Mouse (Mus musculus) layer of hippocampus, postnatal 14 days (tissue): ENCODE measurements around the gene BC107364. TPM values are rescaled to one million over a fixed set of nuclear protein-coding genes. Genes with fewer than 3 reads are reported as not detected.
"Not testable (repeated sequence)": the region's sequence is repeated elsewhere in the genome, so short reads cannot be mapped to it uniquely, and the experiment has no call there.

Source experiments
- DNase-seq, 2 experiments: peaks; one replicate each; pipeline ENCODE4 v3.0.0; 2021 to 2022; ENCODE audit warnings: low spot score in 2 of 2, mixed read lengths in 1 of 2
- long read RNA-seq, 2 experiments: library from polyadenylated mRNA; stranded (forward); transcript quantifications; one replicate each; pipeline ENCODE4 v2.0.0; 2021
- total RNA-seq, 2 experiments: library from RNA; stranded (reverse); gene quantifications; 2 replicates each; pipeline ENCODE4 v1.2.3; 2021

The BC107364 gene
- total RNA-seq = not detected
- long read RNA-seq, experiment 1 = 0 reads
- long read RNA-seq, experiment 2 = 0 reads

- not testable (repeated sequence) for DNase-seq
Observed at GRCm38 (mm10) chr3:96452262-96452661, at the start of gene BC107364. TSS of gene BC107364 (minus strand) at chr3:96452306.

GRCm38 (mm10) chr3:96501391-96502115, 49.4 kb upstream of the BC107364 start:
- peak; percentile 92 to 93 for DNase-seq

- DNase-seq = peak; percentile 87 to 96
Observed at GRCm38 (mm10) chr3:96500691-96501265, 48.7 kb upstream of the BC107364 start.

- DNase-seq = peak; percentile 97 to 98
Observed at GRCm38 (mm10) chr3:96500289-96500621, 48.1 kb upstream of the BC107364 start.

DNA sequence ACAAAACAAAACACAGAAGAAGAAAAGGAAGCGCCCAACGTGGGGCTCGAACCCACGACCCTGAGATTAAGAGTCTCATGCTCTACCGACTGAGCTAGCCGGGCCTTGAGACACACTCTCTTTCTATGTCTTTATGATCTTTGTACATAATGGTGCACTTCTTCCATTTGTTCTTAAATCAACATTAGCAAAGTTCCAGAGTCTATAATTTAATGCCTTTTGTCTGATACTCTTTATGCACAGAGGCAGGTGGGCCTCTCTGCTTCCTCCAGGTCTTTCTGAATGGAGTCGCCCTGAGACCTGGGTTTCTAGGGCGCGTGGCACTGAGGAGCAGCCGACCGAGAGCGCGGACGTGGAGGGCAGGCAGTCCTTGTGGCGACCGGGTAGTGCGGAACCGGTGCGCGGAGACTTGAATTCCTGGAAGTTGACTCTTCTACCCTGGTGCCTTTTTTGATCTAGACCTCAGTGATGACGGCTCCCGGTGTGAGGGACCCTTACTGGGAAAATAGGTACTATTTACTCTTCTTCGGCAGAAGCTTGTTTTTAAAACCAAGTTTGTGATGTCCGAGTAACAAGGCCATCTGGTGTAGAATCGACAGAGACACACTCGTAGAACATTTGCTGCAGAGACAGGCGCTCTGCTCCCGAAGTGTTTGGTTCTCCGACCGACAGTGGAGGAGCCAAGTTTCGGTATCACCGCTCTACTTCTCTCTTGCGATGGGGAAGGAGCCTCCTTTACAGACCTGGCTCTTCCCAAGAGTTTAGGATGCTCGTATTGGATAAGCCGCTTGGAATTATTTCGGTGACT, 47.6 kb upstream of the BC107364 start:
- peak; percentile 79 to 89 for DNase-seq

DNA sequence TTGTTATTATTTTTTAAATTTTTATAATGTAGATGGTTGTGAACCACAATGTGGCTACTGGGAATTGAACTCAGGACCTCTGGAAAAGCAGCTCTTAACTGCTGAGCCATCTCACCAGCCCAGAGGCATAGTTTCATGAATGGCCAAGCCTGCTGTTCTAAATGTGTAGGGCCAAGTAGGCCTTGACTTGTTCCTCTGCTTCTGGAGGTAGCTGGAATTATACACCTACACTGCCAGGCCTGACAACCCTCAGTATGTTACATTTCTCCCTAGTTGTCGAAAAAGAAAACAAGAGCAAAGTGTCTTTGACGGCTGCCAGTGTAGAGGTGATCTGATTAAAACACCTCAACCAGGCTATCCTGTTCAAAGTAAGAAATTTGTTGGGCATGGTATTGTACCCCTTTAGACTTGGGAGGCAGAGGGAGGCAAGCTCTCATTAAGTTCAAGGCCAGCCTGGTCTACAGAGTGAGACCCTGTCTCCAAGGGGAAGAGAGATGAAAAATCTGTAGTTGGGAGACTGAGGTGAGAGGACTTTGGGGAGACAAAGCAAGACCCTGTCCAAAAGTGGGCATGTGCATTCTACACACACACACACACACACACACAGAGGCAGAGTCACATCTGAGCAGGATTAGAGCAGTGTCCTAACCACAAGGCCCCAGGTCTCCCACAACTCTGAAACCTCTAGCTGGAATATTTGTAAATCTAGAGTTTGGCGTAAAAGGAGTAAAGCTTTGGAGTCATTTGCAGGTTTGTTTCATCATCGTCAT, 46.6 kb upstream of the BC107364 start:
- DNase-seq = no peak

GRCm38 (mm10) chr3:96497451-96498028, 45.4 kb upstream of the BC107364 start:
- peak; percentile 83 to 90 for DNase-seq

GRCm38 (mm10) chr3:96496620-96497275, 44.6 kb upstream of the BC107364 start:
- not testable (repeated sequence) for DNase-seq

DNA sequence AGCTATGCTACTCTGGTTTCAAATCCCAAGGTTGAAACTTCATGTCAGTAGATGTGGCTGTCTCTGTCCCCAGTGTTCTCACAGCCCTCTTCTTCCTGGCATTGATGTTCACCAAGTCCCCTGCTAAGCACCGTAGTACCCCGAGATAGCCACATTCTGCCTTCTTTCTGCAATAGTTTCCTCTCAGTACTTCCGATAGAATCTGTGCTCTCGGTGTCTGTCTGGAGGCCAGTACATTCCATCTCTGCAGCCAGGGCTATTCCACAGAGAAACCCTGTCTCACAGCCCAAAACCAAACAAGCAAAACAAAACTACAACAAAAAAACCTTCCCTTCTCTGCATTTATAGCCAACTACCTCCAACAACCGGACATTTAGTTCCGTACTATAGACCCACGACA, 44.1 kb upstream of the BC107364 start:
- DNase-seq = no peak

DNA sequence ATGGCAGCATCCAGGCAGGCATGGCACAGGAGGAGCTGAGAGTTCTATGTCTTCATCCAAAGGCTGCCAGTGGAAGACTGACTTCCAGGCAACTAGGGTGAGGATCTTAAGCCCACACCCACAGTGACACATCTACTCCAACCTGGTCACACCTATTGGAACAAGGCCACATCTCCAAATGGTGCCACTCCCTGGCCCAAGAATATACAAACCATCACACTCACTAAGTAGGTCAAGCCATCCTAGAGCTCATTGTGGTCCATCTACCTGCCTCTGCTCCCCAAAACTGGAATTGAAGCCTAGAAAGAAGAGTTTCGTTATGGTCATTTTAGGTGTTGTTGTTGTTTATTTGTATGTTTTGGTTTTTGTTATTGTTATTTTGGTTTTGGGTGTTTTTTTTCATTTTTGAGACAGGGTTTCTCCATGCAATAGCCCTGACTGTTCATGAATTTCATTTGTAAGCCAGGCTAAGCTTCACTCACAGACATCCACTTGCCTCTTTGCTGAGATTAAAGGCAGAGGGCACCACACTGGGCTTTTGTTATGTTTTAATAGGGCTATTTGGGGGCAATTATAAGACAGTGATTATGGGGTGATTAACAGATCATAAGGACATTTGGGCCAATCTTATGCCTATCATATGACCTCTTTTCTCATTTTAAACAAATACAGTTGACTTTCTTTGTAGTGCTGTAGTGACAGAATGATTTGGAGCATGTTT, 43.5 kb upstream of the BC107364 start:
- DNase-seq = no peak

- DNase-seq = no peak
Observed at GRCm38 (mm10) chr3:96494912-96495311, 42.8 kb upstream of the BC107364 start.

- not testable (repeated sequence) for DNase-seq
Observed at GRCm38 (mm10) chr3:96494456-96494855, 42.4 kb upstream of the BC107364 start.

GRCm38 (mm10) chr3:96489636-96490035, 37.5 kb upstream of the BC107364 start:
- not testable (repeated sequence) for DNase-seq

DNA sequence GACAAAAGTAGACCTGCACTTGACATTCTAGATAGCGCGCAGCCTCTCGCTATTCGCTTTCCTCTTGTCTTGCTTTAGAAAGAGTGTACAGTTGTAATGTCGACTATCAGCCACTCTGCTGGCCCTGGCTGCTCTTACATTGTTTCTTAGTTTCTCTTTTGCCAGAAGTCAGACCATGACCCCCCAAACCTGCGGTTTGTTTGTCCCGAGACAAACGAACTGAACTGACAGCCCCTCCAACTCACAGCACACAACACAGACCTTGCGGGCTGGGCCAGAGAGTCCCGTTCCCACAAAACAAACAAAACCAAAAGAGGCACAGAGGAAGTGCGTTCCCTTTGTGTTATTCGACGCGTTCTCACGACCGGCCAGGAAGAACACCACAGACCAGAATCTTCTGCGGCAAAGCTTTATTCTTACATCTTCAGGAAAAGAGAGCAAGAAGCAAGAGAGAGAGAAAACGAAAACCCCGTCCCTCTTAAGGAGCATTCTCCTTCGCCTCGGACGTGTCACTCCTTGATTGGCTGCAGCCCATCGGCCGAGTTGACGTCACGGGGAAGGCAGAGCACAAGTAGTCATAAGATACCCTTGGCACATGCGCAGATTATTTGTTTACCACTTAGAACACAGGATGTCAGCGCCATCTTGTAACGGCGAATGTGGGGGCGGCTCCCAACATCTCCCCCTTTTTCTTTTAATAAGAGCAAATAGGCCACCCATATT, 37.0 kb upstream of the BC107364 start:
- DNase-seq = not testable (repeated sequence)

- DNase-seq = not testable (repeated sequence)
Observed at GRCm38 (mm10) chr3:96488290-96488906, 36.3 kb upstream of the BC107364 start.

GRCm38 (mm10) chr3:96487596-96488289, 35.6 kb upstream of the BC107364 start:
- peak in 1 of 2 experiments; percentile 26 for DNase-seq

GRCm38 (mm10) chr3:96486828-96487559, 34.9 kb upstream of the BC107364 start:
- DNase-seq = not testable (repeated sequence)
